Mouse (Mus musculus) heart, embryonic 10.5 days (tissue): ENCODE data around the gene 6820408C15Rik. TPM values are rescaled to one million over a fixed set of nuclear protein-coding genes. Genes with fewer than 3 reads are reported as not detected.
A peak's percentile ranks its signal among the peaks of the same experiment; 100 is the strongest.
"Not testable (repeated sequence)": the region's sequence is repeated elsewhere in the genome, so short reads cannot be mapped to it uniquely, and the experiment has no call there.

Experiments
- DNase-seq: peaks from one replicate; pipeline ENCODE4 v3.0.0-alpha.2; 2017; ENCODE audit warnings: low spot score
- H3K27ac ChIP-seq: fragments of 300-500 bp; sonication (generic); 2 replicates; pipeline ENCODE4 v1.5.1; 2016; ENCODE audit warnings: mild to moderate bottlenecking
- H3K27me3 ChIP-seq: fragments of 300-500 bp; sonication (generic); 2 replicates; pipeline ENCODE4 v1.6.1; 2016; ENCODE audit warnings: mild to moderate bottlenecking; ENCODE audit not compliant: poor library complexity, insufficient read depth, severe bottlenecking
- H3K36me3 ChIP-seq: fragments of 300-500 bp; sonication (generic); 2 replicates; pipeline ENCODE4 v1.6.1; 2016; ENCODE audit warnings: mild to moderate bottlenecking, moderate library complexity
- H3K4me1 ChIP-seq: fragments of 300-500 bp; sonication (generic); 2 replicates; pipeline ENCODE4 v1.6.1; 2016; ENCODE audit warnings: mild to moderate bottlenecking
- H3K4me3 ChIP-seq: fragments of 300-500 bp; sonication (generic); 2 replicates; pipeline ENCODE4 v1.5.1; 2016; ENCODE audit warnings: mild to moderate bottlenecking, moderate library complexity
- H3K9me3 ChIP-seq: fragments of 300-500 bp; sonication (generic); 2 replicates; pipeline ENCODE4 v1.6.1; 2016; ENCODE audit warnings: mild to moderate bottlenecking, moderate library complexity
- WGBS: fragments of 180-500 bp; shearing (Covaris S2); methylation state at CpG from one replicate; pipeline ENCODE4 v1.1.7; 2016; 5-methylcytosine and 5-hydroxymethylcytosine counted together
- polyA plus RNA-seq: library from polyadenylated mRNA; unstranded; fragments of >200 nt; fragmentation: Nextera tagmentation; extraction: Ambion mirVana; gene quantifications from 2 replicates; pipeline ENCODE4 v1.2.1, GENCODE M21; 2016

The 6820408C15Rik gene
- polyA plus RNA-seq, 1 experiment from 2014 or later, result 1.4 TPM

DNA sequence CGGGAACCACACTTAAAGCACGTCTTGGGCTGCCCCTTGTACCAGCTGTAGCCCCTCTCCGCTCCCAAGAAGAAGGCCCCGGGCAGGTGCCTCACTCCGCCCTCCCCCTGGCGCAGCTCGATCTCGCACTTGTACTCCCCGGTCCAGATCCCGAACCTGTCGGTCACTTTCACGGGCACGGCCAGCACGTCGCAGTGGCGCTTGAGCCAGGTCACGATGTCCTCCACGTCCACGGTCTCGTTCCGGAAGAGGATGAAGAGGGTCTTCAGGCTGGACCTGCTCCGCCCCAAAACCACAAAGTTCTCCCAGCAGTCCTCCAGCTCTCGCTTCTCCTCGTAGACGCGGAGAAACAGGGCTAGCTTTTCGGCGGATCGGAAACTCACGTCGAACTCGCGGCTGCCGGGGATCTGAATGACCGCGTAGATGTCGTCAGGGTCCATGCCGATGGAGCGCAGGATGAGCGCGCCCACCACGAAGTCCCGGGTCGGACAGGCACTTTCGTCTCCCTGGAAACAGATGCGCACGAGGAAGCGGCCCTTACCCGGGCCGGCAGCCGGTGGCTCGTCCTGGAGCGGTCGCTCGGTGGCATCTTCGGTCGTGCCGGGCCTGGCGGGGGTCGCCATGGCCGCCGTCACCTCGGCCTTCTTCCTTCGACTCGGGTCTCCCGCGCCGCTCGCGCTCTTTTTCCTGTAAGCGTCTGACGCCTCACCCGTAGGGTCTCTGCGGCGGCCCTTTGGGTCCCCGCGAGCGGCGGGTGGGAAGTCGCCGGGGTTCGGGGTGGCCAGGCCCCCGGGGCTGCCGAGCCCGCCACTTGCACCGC lies 1.4 kb upstream of the 6820408C15Rik start:
- Histone ChIP-seq H3K36me3 (peaks cover 3% of the 10 kb centered on the region; the same call in 1 of the 2 replicates), H3K27me3 (no peaks in the 10 kb centered on the region), H3K4me3 (peak overlapping the region; percentile 97), H3K4me1 (peaks cover 34% of the 10 kb centered on the region), H3K27ac (peak overlapping the region; percentile 100), H3K9me3 (peaks cover 4% of the 10 kb centered on the region; the same call in 1 of the 2 replicates)
- under 1% methylated on average over 86 of the region's 86 CpGs for WGBS
- DNase-seq, result peak; percentile 86

DNA sequence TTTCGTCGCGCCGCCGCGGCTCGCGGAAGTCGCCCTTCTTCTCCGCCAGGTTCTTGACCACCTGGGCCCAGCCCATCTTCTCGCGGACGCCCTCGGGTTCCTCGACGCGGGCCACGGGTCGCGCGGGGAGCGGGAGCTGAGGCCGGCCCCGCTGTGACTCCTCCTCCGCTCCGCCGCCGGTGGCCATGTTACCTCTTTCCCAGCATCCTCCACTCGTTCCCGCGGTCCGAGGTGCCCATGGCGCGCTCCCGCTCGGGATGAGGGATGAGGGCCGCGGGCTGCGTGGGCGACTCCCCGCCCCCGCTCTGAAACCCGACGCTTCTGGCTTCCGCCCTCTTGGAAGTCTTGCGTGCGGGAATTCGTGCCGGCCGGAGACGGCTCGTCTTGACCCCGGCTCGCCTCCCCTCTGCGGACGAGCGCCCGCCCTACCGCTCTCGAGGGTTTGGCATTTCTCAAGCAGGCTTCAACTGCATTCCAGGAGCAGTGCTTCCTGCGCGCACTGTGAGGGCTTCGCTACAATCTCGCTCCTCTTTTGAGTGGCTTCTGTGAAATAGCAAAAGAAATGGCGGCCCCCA lies 709 bp upstream of the 6820408C15Rik start, which contains the start of gene Zcchc3:
TSS of gene Zcchc3 (minus strand) at position 437 of the 575 bp plus-strand sequence.
- under 1% methylated on average over 65 of the region's 65 CpGs for WGBS

DNA sequence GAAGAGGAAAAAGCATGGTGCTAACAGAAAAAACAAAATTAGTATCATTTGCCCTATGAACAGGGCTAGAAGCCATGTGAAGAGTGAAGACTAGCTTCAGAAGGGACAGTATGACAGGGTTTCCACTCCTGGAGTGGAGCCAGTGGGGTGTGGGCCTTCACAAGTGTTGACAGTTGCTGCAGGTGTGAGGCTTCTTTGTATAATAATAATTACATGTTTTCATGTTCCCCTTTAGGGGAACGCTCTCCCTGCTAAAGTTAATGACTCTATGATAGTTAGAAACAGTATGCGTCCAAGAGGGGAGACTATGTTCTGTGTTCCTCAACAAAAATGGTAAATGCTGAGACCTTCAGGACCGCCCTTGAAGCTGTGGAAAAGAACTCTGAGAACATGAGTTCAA lies 399 bp downstream of the 6820408C15Rik start:
- DNase-seq, result no peak
- 93% methylated on average over 3 of the region's 3 CpGs for WGBS
- Histone ChIP-seq H3K27ac (peak overlapping the region; percentile 100), H3K27me3 (no peaks in the 10 kb centered on the region), H3K36me3 (peaks cover 3% of the 10 kb centered on the region; the same call in 1 of the 2 replicates), H3K4me1 (peaks cover 17% of the 10 kb centered on the region), H3K9me3 (peaks cover 4% of the 10 kb centered on the region; the same call in 1 of the 2 replicates), H3K4me3 (peak overlapping the region; percentile 97; the same call in 1 of the 2 replicates)

More for the DNA sequence above, 709 bp upstream of the 6820408C15Rik start, which contains the start of gene Zcchc3:
- peaks cover 4% of the 10 kb centered on the region; the same call in 1 of the 2 replicates for H3K9me3 ChIP-seq
- peaks cover 28% of the 10 kb centered on the region for H3K4me1 ChIP-seq
- no peaks in the 10 kb centered on the region for H3K27me3 ChIP-seq
- peaks cover 3% of the 10 kb centered on the region; the same call in 1 of the 2 replicates for H3K36me3 ChIP-seq
- DNase-seq, result peak; percentile 96
- H3K27ac ChIP-seq, result peak within 1 kb of the TSS; percentile 100
- peak within 1 kb of the TSS; percentile 97 for H3K4me3 ChIP-seq

DNA sequence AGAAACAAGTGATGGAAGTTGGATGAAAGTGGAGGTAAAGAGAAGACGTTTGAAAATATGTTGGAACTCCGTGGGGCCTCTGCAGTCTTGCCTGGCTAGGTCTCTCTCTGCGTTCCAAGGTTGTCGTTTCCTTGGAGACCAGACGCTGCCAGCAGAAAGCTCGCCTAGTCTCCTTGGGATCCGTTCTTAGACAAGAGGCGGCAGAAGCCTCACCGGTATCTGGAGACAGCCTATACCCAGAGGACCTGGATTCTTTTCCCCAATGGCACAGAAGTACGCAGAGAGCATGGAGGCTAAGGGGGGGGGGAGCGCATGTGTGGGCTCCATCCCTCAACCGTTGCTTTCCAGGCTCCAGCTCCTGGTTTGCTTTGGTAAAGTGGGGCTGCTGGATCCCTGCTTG lies 12.1 kb downstream of the 6820408C15Rik start:
- no peaks in the 10 kb centered on the region for H3K36me3 ChIP-seq
- H3K4me1 ChIP-seq, result peaks cover 13% of the 10 kb centered on the region
- no peaks in the 10 kb centered on the region for H3K27me3 ChIP-seq
- H3K9me3 ChIP-seq, result no peaks in the 10 kb centered on the region
- peak overlapping the region; percentile 44 for H3K4me3 ChIP-seq
- WGBS, result 7% methylated on average over 12 of the region's 12 CpGs
- DNase-seq, result no peak
- peak overlapping the region; percentile 43 for H3K27ac ChIP-seq

DNA sequence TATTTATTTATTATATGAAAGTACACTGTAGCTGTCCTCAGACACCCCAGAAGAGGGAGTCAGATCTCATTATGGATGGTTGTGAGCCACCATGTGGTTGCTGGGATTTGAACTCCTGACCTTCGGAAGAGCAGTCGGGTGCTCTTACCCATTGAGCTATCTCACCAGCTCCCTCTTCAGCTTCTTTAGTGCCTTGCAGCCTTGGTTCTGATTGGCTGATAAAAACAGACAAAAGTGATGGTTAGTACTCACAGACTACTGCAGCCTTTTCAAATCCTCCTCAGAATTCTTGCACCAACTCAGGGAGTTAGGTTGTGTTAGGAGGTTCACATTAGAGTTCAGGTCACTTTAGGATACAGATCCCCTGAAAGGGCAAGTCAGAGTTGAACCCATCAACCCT lies 13.1 kb downstream of the 6820408C15Rik start:
- not testable (repeated sequence) for H3K36me3 ChIP-seq, H3K27ac ChIP-seq, H3K4me3 ChIP-seq, H3K27me3 ChIP-seq, H3K9me3 ChIP-seq, DNase-seq
- peaks cover 14% of the 10 kb centered on the region for H3K4me1 ChIP-seq
- 90% methylated on average over 2 of the region's 2 CpGs for WGBS

DNA sequence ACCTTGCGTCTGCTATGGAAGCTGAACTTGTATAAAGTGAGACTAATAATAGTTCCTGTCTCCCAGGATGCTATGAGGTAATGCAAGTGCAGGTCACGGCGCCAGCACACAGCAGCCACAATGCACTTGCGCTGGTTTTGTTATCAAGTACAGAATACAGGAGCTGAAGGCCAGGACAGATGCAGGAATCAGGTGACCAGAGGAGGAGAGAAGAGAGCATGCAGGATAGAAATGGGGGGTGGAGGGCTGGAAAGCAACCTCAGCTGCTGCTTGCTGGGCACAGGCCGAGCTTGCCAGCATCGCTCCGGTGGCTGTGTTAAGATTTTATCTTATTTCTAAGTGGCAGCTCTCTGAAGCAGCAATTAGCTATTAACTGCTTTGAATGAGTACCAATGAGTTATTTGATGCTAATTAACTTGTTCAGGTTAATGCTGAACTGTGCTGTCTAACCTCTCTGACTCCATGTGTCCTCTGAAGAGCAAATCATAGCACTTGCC lies 21.1 kb downstream of the 6820408C15Rik start:
- H3K4me1 ChIP-seq, result peaks cover 29% of the 10 kb centered on the region
- H3K9me3 ChIP-seq, result no peaks in the 10 kb centered on the region
- peak overlapping the region; percentile 58; the same call in 1 of the 2 replicates for H3K4me3 ChIP-seq
- no peaks in the 10 kb centered on the region for H3K36me3 ChIP-seq
- no peaks in the 10 kb centered on the region for H3K27me3 ChIP-seq
- DNase-seq, result peak; percentile 85
- peak overlapping the region; percentile 89 for H3K27ac ChIP-seq
- WGBS, result 43% methylated on average over 7 of the region's 7 CpGs

DNA sequence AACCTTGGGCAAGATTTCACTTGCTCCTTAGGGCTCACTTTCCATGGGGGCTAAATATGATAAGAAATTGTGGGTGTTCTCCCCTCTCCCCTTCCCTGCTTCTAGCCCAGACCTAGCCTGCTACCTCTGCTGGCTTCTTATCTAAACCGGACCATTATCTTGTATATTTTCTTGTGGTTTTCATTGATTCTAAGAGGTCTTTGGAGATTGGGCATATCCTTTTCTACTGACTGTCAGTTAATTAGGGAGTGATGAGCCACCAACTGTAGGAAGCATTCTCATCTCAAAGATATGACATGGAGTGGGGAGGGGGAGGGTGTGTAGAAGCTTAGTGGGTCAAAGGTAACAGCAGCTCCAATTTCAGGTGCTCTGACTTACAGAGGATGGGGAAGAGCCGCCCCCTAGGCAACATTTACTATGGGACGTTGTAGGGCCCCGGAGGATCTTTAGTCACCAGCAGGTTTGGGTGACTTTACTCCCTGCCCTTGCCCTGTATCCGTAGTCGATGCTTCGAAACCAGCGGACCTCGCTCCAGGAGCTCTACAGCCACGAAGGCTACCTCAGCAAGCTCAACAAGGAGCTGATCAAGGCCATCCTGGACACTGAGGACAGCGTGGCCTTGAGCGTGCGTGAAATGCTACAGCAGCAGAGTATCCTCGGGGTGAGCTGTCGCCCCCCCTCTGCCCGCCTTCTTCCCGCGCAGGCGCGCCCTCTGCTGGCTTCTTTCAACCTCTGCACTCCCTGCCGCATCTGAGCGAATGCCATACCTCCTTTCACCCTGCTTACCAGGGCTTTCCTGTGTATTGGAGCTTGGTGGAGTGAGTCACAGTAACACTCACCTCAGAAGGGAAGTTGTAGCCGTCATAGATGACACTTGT lies 21.8 kb downstream of the 6820408C15Rik start:
- Histone ChIP-seq H3K4me3 (peak overlapping the region; percentile 58), H3K36me3 (no peaks in the 10 kb centered on the region), H3K4me1 (peaks cover 29% of the 10 kb centered on the region), H3K9me3 (no peaks in the 10 kb centered on the region), H3K27ac (peak overlapping the region; percentile 89), H3K27me3 (no peaks in the 10 kb centered on the region)
- peak; percentile 93 for DNase-seq
- 2% methylated on average over 23 of the region's 23 CpGs for WGBS

DNA sequence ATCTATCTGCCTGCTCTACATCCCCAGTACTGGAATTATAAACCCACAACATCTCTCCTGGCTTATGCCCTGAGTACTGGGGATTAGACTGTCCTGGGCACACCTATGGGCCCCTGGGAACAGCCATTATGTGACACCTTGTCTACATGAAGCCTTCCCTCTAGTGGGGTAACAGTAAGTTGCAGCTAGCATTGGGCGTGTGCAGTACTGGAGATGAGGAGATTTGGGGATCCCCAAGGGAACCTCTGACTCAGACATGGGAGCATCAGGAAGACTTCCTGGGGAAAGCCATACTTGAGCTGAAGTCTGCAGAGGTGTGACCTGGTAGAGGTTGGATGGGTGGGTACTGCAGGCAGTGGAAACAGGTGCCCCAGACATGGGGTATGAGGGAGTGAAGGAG lies 23.6 kb downstream of the 6820408C15Rik start:
- H3K27me3 ChIP-seq, result no peaks in the 10 kb centered on the region
- H3K4me1 ChIP-seq, result peaks cover 25% of the 10 kb centered on the region
- no peak overlapping the region for H3K27ac ChIP-seq
- WGBS, result 70% methylated on average over 1 of the region's 1 CpGs
- no peak for DNase-seq
- no peaks in the 10 kb centered on the region for H3K36me3 ChIP-seq
- no peaks in the 10 kb centered on the region for H3K9me3 ChIP-seq
- no peak overlapping the region for H3K4me3 ChIP-seq

DNA sequence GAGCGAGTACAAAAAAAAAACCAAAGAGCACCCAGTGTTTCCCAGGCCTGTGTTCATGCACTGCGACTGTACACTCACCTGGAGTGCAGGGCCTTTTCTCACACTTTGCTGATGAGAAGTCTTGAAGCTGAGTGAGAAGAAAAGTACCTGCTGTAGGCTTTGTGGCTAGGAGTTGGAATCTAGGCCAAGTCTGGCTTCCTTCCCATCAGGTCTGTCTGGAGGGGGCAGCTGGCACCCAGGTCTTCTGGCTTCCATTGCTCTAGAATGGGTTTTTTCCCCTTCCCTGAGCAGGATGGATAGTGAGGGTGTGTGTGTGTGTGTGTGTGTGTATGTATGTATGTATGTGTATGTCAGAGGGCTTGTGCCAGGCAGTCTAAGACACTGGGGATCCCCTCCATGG lies 24.4 kb downstream of the 6820408C15Rik start:
- no peaks in the 10 kb centered on the region for H3K36me3 ChIP-seq
- DNase-seq, result no peak
- H3K27me3 ChIP-seq, result no peaks in the 10 kb centered on the region
- WGBS, result 79% methylated on average over 2 of the region's 2 CpGs
- no peak overlapping the region for H3K27ac ChIP-seq
- H3K4me1 ChIP-seq, result peaks cover 31% of the 10 kb centered on the region
- no peaks in the 10 kb centered on the region for H3K9me3 ChIP-seq
- H3K4me3 ChIP-seq, result no peak overlapping the region

DNA sequence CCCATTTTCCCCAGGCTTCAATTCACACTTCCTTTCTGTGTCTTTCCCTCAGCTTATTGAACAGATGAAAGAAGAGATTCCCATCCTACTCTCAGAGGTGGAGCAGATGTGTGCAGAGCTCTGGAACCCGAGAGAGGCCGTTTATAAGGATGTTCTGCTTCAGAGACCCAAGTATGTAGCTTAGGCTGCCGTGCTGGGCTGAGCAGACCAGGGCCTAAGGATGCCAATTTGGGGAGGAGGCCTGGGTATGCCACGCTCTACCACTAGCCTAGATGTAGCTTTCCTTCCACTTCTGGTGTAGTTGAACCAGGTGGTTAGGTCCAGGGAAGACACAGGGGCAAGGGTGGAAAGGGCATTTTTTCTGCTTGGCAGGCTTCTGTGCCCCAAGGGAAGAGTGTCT lies 26.9 kb downstream of the 6820408C15Rik start:
- no peaks in the 10 kb centered on the region for H3K36me3 ChIP-seq
- WGBS, result 75% methylated on average over 4 of the region's 4 CpGs
- no peak overlapping the region for H3K4me3 ChIP-seq
- peaks cover 16% of the 10 kb centered on the region for H3K4me1 ChIP-seq
- no peak overlapping the region for H3K27ac ChIP-seq
- DNase-seq, result no peak
- no peaks in the 10 kb centered on the region for H3K9me3 ChIP-seq
- no peaks in the 10 kb centered on the region for H3K27me3 ChIP-seq

DNA sequence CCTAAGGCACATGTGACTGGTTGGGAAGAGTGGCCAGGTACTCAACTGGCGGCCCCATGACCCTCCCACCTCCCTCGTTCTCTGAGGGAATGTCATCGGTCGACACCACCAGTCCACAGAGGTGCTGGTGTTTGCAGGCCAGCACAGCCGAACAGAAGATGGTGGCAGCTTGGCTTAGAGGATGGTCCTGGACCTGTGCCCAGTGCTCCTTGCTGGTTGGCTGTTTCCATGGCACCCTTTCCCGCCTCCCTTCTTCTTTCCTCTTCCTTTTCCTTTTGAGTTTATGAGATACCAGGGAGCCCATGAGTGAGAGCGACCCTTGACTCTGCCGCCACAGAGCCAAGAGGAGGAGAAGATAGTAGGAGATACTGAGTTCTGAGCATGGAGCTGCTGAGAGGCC lies 27.9 kb downstream of the 6820408C15Rik start:
- no peak overlapping the region for H3K27ac ChIP-seq
- no peak for DNase-seq
- no peaks in the 10 kb centered on the region for H3K36me3 ChIP-seq
- 76% methylated on average over 8 of the region's 8 CpGs for WGBS
- H3K4me1 ChIP-seq, result peaks cover 20% of the 10 kb centered on the region
- no peak overlapping the region for H3K4me3 ChIP-seq
- H3K9me3 ChIP-seq, result no peaks in the 10 kb centered on the region
- H3K27me3 ChIP-seq, result no peaks in the 10 kb centered on the region

DNA sequence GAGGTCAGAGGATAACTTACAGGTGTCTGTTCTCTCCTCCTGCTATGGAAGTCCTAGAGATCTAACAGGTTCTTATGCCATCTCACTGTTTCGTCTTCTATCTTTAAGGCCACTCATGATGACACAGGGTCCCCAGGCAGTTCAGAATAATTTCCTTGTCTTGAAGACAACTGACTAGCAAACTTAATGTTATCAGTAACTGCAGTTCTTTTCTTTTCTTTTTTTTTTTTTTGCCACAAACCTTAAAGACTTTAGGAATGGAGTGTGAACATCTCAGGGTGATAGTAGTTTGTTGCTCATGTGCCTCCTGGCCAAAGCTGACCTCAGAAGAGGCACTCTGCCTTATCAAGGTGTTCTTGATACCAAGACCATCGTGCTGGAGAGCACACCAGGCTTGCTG lies 31.3 kb downstream of the 6820408C15Rik start:
- no peaks in the 10 kb centered on the region for H3K9me3 ChIP-seq
- no peaks in the 10 kb centered on the region for H3K27me3 ChIP-seq
- H3K27ac ChIP-seq, result peak overlapping the region; percentile 42; the same call in 1 of the 2 replicates
- no peaks in the 10 kb centered on the region for H3K36me3 ChIP-seq
- no peak for DNase-seq
- H3K4me1 ChIP-seq, result peaks cover 23% of the 10 kb centered on the region
- 43% methylated on average over 2 of the region's 2 CpGs for WGBS
- no peak overlapping the region for H3K4me3 ChIP-seq
